Mouse (Mus musculus) spleen, postnatal 14 days (tissue): ENCODE measurements around the gene 2900026A02Rik.
"Not testable (repeated sequence)": the region's sequence is repeated elsewhere in the genome, so short reads cannot be mapped to it uniquely, and the experiment has no call there.

Experiments used
- DNase-seq, 2 experiments: peaks; one replicate each; pipeline ENCODE4 v3.0.0; 2021 to 2022; ENCODE audit warnings: low spot score in 2 of 2

The 2900026A02Rik gene

DNA sequence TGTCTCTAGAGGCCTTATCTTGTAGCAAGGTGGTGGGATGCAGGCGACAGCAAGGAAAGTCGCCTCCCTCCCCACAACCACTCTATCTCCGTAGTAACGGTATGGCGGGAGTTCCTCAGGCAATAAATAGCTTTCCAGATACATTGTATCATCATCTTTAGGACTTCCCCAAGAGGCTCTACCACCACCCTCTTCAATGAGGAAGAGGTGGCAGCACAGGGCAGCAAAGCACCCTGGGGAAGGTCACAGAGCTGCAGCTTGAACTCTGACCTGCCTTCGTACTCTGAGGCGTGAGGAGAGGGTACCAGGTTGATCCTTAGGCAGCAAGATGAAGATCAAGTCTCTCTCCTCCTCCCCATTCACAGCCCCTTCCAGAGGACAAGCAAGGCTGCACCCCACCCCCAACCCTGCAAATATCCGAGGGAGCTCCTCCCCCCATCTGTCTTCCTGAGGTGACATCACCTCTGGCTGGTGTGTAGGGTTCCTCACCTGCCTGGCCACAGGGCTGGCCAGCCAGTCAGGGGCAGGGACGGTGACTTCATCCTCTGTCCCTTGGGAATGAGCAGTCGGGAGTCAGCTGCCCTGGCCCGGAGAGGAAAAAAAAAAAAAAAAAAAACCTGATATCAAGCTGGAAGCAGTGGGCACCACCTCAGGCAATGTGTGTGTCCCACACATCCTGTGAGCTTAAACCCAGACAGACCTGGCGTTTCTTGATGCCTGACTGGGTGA lies 98.5 kb downstream of the 2900026A02Rik start:
- DNase-seq, result no peak

DNA sequence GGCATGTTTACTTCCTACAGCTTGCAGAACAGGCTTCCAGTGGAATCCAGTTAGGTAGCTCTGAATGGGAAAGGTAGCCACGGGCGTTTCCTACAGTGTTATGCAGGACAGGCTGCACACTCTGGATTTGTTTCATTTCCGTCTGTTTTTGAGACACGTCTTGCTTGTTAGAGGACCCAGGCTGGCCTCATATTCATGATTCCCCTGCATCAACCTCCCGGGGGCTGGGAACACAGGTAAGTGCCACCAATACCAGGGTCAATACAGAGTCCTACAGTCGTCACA lies 99.5 kb downstream of the 2900026A02Rik start:
- no peak for DNase-seq

DNA sequence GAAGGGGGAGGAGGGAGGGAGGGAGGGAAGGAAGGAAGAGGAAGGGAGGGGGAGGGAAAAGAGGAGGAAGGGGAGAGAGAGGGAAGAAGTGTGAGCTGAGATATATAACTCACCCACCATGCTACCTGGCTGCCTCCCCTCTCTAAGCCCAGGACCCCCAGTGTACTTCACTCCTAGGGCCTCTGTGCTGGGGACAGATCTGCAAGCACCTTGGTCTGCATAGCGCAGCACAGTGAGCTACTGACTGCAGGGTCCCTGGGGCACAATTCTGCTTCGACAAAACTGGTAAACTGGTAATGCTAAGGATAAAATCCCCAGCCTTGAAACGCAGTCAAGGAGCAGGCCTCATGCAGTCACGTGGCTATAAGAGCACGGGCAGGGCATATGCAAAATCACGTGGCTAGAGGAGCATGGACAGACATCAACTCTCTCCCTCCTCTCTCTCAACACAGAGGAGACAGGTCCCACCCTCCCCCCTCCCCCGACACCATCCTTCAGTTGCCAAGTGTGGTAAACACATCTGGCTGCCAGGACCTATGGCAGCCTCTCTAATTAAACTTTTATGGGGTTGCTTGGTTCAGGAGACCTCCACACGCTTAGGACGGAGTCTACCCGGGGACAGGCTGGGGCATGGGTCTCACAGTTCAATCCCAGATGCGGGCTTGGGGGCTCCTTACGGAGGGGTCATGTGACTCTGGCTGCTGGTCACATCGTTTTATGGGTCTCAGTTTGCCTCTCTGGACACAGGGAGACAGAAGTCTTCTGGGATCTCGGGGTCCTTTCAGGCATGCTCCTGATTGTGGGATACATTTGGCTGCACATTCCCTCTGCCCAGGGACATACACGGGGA lies 100.1 kb downstream of the 2900026A02Rik start:
- no peak for DNase-seq

DNA sequence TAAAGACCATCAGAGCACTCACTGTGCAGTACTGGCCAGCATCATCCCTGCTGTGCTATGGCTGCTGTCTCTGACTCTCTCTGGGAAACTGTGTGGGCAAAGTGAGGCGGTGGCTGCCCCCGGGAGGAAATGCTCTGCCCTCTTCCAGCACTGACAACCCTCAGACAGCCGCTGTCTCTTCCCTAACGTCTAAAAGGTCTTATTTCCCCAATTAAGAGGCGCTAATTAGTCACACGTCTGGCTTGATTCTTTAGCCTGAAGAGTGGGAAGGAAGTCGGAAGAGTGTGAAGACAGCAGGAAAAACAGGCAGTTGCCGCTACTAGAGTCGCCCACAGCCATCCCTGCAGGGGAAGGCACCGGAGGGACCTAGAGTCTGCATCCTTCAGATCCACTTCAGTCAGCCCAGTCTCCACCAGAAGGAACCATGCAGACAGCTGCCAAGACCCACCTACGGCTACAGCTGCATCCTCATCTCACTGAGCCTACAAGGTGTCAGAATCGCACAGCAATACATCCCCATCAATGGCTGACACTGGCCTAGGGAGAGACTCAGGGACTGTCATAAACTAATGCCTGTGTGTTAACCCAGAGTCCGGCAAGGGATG lies 101.1 kb downstream of the 2900026A02Rik start:
- DNase-seq, result no peak

DNA sequence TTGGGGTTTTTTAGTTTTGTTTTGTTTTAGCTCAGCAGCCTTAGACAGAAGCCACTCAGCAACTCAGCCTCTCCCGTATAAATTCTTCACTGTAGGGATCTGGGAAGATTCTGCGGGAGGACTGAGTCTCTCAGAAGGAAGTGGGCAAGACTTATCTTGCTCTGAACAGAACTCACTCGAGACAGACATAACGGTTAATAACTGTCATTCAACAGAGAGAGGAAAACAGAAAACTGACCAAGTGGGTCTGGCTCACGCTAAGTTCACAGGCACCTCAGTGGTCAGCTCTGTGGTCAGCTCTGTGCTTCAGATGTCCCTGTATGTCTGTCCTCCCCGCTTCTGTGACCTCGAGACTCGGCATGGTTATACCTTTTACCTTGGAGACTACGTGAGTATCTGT lies 101.7 kb downstream of the 2900026A02Rik start:
- no peak for DNase-seq

DNA sequence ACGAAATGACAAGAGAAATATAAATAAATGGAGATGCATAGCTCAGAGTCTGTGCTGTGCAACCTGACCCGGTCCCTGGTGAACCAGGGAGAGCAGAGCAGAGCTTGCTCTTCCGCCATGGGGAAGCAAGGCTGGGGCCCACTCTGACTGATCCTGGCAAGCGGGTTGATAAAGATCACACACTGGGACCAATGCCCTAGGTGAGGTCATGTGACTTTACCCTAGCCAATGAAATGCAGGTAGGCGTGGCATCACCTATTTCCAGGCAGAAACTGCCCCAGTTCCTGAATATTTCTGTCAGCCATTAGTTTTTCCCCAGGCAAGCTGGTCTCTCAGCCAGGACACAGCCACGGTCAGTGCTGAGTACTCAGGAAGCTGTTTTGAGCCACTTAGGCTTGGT lies 102.3 kb downstream of the 2900026A02Rik start:
- DNase-seq, result no peak

DNA sequence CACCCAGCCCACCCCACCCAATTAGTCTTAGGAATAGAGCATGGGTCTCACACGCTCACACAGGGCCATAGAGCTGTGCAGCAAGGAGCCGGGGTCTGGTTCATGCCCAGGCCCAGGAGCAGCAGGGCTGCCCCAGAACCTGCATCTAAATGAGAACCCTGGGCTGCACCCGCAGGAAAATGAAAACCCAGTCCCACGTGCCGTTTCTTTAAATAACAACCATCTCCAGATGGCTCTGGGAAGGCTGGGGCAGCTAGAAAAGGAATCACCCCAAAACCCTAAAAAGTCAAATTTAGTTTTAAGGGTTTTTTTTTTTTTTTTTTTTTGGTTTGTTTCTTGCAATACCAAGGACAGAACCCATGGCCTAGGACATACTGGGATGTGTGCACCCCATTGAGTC lies 103.7 kb downstream of the 2900026A02Rik start:
- DNase-seq, result no peak

DNA sequence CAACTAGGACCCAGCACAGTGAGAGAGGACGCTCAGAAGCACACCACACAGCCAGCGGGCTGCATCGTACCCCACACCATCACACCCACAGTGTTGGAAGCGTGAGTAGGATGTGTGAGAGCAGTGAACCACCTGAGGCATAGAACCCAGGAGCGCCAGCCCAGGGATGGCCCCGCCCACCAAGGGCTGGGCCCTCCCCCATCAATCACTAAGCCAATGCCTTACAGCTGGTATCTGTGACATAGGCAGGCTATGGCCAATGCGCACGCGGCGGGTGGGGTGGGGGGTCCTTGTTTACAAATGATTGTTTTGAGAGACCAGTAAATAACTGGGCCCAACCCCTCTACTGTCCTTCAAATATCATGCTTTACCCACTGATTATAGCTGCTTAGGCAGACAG lies 105.1 kb downstream of the 2900026A02Rik start:
- no peak for DNase-seq

DNA sequence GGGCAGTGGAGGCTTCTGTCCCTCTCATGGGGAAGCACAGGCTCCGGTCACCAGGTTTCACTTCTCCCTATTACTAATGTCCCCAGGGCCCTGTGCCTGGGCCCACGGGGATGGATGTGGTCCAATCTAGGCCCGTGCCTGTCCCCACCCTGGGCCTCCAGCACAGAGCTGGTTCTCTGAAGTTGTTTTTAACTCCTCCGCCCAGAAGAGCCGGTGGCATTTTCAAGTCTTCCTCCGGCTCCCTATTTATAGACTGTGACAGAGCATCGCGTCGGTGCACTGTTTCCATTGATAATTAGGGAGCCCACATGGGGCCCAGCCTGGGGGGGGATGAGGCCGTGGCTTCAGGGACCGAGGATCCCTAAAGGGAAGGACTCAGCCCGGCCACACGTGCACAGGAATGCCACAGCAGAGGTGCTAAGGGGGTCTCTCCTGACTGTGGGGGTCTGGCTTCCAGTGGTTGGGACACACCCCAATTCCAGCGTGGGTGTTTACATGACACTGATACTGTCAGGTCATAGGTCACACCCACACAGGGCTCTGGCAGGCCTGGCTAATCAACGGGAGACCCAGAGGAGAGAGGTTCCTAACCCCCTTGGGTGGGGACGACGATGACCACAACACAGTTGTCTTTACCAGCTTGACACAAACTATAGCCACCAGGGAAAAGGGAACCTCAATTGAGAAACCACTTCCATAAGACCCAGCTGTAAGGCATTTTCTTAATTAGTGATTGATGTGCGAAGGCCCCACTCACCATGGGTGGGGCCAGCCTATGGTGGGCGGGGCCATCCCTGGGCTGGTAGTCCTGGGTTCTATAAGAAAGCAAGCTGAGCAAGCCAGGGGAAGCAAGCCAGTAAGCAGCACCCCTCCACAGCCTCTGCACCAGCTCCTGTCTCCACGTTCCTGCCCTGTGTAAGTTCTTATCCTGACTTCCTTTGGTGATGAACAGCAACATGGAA lies 106.5 kb downstream of the 2900026A02Rik start:
- DNase-seq, result no peak

DNA sequence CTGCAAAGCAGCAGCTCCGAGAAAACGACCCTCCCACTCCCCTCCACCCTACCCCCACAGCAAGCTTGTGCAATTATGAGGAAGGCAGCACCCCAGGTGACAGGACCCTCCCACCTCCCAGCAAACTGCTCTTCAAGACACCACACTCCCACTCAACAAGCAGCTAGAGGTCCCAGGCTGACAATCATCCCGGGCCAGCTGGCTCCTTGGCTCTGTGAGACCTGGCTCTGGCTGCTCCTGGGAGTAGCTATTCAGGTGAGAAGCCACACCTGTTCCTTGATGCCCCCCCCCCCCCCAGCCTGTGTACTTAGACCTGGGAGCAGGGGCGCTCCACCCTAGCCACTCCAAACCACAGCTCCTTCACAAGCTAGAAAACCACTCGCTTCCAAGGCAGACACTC lies 107.9 kb downstream of the 2900026A02Rik start:
- DNase-seq, result no peak

DNA sequence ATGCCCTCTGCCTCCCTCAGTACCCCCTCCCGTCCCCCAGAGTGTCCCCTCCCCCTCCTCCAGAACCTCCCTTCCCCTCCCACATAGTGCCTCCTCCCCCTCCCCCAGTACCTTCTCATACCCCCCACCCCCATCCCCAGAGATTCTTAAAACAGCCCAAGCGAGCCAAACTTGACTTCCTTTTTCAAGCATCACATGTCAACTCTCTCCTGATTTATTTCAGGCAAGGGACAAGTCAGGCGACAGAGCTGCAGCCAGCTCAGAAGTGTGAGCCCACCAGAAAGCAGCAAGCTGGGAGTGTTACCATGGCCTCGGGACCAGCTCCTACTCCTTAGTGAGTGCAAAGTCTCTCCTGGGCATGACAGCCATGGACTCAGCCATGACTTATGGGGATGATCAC lies 109.7 kb downstream of the 2900026A02Rik start:
- no peak for DNase-seq

DNA sequence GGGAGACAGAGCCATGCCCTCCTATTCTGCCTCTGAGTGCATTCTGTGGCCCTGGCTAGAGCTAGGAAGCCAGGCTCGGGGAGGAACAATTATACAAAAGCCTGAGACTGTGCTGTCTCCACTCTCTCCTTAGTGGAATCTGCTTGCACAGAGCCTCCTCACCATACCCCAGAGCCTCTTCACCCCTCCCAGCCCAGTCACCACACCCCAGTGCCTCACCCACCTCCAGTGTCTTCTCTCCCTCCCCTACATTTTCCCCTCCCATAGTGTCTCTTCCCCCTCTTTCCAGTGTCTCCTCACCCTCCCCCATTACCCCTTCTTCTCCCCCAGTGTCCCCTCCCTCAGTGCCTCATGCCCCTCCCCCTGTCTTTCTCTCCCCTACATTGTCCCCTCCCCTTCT lies 110.1 kb downstream of the 2900026A02Rik start:
- DNase-seq, result no peak

DNA sequence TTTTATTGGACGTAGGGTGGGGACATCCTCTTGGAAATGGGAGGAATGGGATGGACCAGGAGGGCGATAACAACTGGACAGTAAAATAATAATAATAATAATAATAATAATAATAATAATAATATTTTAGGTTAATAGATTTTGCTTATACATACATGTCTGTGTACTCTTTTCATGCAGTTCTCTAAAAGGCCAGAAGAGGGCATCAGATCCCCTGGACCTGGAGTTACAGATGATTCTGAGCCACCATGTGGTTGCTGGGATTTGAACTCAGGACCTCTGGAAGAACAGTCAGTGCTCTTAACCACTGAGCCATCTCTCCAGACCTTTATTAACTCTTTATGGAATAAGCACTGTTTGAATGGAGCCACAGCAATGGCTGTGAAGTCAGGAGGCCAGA lies 111.4 kb downstream of the 2900026A02Rik start:
- not testable (repeated sequence) for DNase-seq

DNA sequence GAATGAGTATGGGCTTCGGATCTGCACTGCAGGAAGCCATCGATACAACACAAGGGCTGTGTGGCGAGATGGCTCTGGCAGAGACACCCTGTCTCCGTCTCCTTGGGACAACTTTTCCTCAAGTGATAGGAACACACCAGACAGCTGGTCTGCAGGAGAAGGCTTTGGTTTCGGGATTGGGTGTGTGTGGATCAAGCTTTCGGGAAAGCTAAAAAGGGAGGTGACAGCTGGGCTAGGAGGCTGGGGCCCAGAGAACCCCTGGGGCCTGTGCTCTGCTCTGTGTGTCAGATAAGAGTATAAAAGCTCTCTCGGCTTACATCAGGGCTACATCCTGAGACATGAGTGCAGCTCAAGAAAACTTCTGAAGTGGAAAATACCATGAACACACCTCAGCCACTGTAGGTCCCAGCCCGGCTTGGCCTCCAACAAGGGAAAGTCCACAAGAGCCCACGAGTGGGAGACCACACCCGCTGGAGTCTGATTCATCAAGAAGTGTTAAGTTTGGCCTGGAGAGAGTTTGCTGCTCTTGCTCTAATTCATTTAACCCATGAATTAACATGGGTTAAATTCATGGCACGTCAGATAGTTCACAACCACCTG lies 112.8 kb downstream of the 2900026A02Rik start:
- DNase-seq, result no peak

DNA sequence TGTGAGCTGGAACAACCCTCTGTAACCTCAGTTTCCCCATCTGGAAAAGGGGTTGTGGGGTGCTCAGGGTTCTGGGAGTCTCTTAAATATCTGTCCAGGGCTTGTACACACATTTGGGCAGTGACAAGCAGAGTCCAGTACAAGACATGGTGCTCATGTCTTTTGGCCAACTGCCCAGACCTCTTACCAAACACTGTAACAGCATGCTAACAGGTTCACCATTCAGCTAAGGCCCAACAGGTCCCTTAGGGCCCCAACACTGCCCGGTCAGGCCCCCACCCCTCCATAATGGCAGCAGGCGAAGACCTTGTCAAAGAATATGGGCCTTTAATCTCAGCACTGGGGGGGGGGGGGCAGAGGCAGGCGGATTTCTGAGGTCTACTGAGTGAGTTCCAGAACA lies 113.3 kb downstream of the 2900026A02Rik start:
- DNase-seq, result no peak

DNA sequence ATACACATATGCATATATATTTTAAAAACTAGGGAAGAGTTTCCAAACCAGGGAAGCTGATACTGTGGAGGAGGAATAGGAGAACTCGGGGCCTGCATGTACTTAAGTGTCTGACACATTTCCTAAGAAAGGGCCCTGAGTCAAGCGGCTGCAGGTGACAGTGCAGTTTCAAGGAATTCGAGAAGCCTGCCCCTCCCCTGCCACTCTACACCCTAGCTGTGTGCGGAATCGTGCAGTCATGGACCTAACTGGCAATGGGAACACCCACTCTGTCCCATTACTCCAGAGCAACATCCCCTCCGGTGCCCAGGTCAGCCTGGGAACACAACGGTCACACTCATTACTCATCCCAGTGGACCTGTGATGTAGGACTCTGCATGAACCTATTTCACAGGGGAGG lies 114.4 kb downstream of the 2900026A02Rik start:
- no peak for DNase-seq

DNA sequence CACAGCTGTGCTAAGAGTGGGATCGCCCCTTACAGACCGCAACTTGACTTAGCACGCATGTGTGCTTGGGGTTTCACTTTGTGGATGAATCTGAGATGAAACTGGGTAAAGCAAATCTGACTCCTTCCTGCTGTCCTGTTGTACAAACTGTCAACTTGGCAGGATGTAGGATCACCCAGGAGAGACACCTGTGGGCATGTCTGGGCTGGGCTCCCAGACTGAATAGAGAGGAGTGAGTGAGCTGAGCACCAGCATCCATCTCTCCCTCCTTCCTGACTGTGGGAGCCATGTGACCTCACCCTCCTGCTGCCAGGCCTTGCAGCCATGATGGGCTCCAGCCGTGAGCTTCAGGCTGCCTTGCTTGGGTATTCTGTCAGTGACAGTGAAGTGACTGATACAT lies 115.6 kb downstream of the 2900026A02Rik start:
- DNase-seq, result no peak

DNA sequence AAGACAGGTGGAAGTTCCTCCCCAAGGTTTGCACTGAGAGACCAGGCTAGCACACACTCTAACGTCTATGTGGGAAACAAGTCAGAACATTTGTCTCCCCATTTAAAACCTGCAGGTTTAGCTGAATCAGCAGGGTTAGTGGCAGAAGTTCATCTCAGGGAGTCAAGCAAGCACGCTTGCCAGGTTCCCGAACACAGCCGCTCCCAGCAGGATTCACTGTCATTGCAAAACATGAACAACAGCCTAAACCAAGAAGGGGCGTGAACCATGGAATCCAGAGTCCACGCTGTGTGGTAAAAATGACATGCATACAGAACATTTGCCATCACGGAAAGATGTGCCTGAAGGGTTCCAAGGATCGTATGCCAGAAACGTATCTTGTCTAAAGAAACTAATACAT lies 116.0 kb downstream of the 2900026A02Rik start:
- DNase-seq, result no peak

DNA sequence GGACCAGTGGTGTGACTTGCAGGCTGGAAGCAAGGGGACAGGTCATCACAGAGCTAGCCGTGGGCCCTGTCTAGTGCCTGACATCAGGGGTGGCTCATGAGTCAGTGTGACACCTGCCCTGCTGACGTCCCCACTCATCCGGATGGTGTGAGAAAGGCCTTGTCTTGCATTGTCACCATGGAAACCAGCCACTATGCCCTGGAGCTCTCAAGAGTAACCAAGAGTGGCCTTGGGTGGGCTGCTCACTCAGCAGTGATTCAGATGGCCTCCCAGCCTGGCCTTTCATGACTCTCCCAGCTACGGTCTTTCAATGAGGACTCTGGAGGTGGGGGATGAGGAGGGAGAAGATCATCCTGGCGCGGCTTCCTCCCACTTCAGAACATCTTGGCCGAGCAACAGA lies 118.6 kb downstream of the 2900026A02Rik start:
- no peak for DNase-seq

DNA sequence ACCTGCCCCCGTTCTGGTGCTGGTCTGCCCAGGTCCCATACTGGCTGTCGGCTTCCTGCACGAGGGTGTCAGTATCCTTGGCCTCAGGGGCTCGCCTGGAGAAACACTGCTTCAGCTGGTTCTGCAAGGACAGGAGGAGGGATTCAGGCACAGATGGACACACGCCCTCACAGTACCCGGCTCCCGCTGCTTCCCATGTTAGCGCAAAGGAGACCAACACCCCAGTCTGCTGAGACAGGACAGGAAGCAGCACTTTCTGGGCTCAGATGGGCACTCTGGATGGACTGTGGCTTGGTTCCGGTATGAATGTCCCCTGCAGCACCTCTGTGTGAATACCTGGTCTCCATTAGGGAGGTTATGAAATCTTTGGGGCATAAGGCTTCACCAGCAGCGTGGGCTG lies 119.6 kb downstream of the 2900026A02Rik start:
- no peak for DNase-seq

DNA sequence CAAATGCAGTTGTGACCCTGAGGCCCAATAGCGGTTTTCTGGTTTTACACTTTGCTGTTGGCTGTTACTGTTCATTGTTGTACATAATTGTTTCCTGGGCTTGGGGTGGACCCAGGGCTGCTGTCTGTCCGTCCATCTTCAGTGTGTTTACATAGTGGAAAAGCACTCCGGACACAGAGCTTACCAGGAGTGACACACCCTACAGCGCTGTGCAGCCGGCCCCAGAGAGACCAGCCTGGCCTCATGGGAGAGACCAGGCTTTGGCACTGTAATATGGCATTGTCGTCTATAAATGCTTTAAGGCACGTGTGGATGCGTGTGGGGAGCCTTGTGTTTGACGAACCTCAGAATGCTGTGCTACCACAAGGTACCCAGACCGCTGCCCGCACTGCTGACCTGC lies 120.6 kb downstream of the 2900026A02Rik start:
- DNase-seq, result no peak
